Mouse (Mus musculus) A20 (cell line): ENCODE results near the gene Setd1a.
"Not testable (repeated sequence)": the region's sequence is repeated elsewhere in the genome, so short reads cannot be mapped to it uniquely, and the experiment has no call there.

Source experiments
- DNase-seq: peaks from one replicate; pipeline ENCODE4 v3.0.0-alpha.2; 2011; ENCODE audit warnings: low read depth, low spot score

The Setd1a gene

DNA sequence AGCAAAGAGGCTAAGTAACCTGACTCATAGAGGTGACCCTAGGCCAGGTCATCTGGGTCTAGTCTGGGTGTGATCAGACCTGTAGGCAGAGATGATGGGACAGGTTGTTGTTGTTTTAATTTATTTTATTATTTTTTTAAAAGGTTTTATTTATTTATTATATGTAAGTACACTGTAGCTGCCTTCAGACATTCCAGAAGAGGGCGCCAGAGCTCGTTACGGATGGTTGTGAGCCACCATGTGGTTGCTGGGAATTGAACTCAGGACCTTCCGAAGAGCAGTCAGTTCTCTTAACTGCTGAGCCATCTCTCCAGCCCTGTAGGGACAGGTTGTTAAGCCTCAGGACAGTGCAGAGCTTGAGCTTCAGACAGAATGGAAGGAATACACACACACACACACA is 61.4 kb downstream of the Setd1a start:
- DNase-seq, result not testable (repeated sequence)

- DNase-seq, result peak; percentile 50
Observed at GRCm38 (mm10) chr7:127840031-127840430, 63.6 kb downstream of the Setd1a start.

DNA sequence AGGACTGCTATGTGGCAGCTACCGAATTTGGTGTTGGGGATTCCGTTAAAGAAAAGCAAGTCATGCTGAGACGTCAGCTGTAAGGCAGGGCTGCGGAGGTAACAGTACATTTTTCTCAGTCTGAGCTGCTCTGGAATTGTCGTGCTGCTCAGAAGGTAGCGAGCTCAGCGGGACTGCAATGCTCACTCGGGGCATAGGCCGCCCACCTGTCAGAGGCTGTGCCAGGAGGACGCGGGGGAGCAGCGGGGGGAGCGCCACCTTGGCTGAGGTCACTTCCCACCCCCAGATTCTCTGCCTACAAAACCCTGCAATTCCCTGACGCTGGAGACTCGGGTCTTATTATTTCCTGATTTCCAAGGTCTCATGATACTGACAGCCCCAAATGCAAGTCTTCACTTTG is 64.4 kb downstream of the Setd1a start:
- DNase-seq, result no peak

DNA sequence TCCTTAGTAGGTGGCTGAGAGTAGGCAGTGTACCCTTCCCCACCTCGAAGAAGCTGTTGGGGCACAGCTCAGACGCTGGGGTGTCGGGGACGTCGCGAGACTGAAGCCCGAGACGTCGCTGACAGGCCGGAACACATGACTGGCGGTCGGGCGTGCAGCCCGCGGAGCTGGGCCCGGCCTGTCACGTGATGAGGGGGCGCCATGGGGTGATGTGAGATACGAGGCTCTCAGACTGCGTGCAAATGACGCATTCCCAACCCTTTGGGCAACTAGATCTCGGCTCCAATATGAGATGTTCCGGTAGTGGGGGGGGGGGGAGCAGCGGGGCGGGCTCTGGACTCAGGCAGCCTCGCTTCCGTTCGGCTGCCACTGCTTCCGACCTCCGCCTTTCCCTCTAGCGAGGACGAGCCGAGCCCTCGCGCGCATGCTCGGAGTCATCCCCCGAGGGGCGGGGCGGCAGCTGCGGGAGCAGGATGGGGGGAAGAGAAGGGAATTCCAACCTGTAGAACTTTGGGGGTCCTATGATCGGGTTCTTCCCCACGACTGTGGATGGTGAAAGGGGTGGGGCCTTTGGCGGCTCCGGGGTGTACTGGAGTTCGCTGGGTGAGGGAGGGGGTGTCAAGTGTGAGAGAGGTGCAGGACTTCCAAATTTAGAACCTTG is 65.0 kb downstream of the Setd1a start:
- DNase-seq, result peak; percentile 96

- peak; percentile 89 for DNase-seq
Observed at GRCm38 (mm10) chr7:127842001-127842718, 65.7 kb downstream of the Setd1a start.
